Mouse (Mus musculus) midbrain, embryonic 11.5 days (tissue): ENCODE data around the gene Bcas3. TPM values are rescaled to one million over a fixed set of nuclear protein-coding genes. Genes with fewer than 3 reads are reported as not detected.

Experiments
- ATAC-seq: fragments of 200-750 bp; cut with Nextera tagmentation; 2 replicates; pipeline ENCODE4 v1.8.0; 2017; ENCODE audit warnings: moderate TSS enrichment, moderate library complexity; ENCODE audit not compliant: low FRiP score
- DNase-seq: peaks from one replicate; pipeline ENCODE4 v3.0.0; 2015; ENCODE audit warnings: low spot score; ENCODE audit errors: missing footprints
- H3K27ac ChIP-seq: fragments of 300-500 bp; sonication (generic); 2 replicates; pipeline ENCODE4 v1.5.1; 2014; ENCODE audit warnings: low read depth, low read length
- H3K27me3 ChIP-seq: fragments of 300-500 bp; sonication (generic); 2 replicates; pipeline ENCODE4 v1.6.1; 2014; ENCODE audit warnings: mild to moderate bottlenecking, low read length, moderate library complexity, mixed read lengths; ENCODE audit not compliant: control insufficient read depth, insufficient read depth
- H3K36me3 ChIP-seq: fragments of 300-500 bp; sonication (generic); 2 replicates; pipeline ENCODE4 v1.6.1; 2014; ENCODE audit warnings: mild to moderate bottlenecking, low read length, moderate library complexity, mixed read lengths; ENCODE audit not compliant: control insufficient read depth, insufficient read depth
- H3K4me1 ChIP-seq: fragments of 300-500 bp; sonication (generic); 2 replicates; pipeline ENCODE4 v1.6.1; 2014; ENCODE audit warnings: low read length; ENCODE audit not compliant: control insufficient read depth, insufficient read depth
- H3K4me2 ChIP-seq: fragments of 300-500 bp; sonication (generic); 2 replicates; pipeline ENCODE4 v1.6.1; 2014; ENCODE audit warnings: mild to moderate bottlenecking, moderate library complexity
- H3K4me3 ChIP-seq: fragments of 300-500 bp; sonication (generic); 2 replicates; pipeline ENCODE4 v1.5.1; 2014; ENCODE audit warnings: low read depth, low read length
- H3K9ac ChIP-seq: fragments of 300-500 bp; sonication (generic); 2 replicates; pipeline ENCODE4 v1.6.1; 2014; ENCODE audit warnings: low read length
- H3K9me3 ChIP-seq: fragments of 300-500 bp; sonication (generic); 2 replicates; pipeline ENCODE4 v1.6.1; 2016; ENCODE audit warnings: low read length; ENCODE audit not compliant: control insufficient read depth
- WGBS: fragments of 180-500 bp; shearing (Covaris S2); extraction: QIAGEN DNeasy Blood & Tissue Kit; methylation state at CpG from one replicate; pipeline ENCODE4 v1.1.7; 2014; 5-methylcytosine and 5-hydroxymethylcytosine counted together
- polyA plus RNA-seq: library from polyadenylated mRNA; unstranded; fragments of >200 nt; fragmentation: Nextera tagmentation; extraction: Ambion mirVana; gene quantifications from 2 replicates; pipeline ENCODE4 v1.2.1, GENCODE M21; 2014

The Bcas3 gene
- polyA plus RNA-seq, 1 experiment from 2014 or later: 30.2 TPM

- no peaks in the 10 kb centered on the region for H3K36me3 ChIP-seq
- no peaks in the 10 kb centered on the region for H3K9me3 ChIP-seq
- no peak for DNase-seq
These were observed 94.4 kb downstream of the Bcas3 start for GRCm38 (mm10) chr11:85447375-85447774.

GRCm38 (mm10) chr11:85453598-85454304, 100.8 kb downstream of the Bcas3 start:
- Histone ChIP-seq H3K9me3 (no peaks in the 10 kb centered on the region), H3K36me3 (no peaks in the 10 kb centered on the region), H3K9ac (no peak overlapping the region), H3K27me3 (no peaks in the 10 kb centered on the region), H3K4me2 (no peak overlapping the region), H3K27ac (no peak overlapping the region), H3K4me1 (no peaks in the 10 kb centered on the region), H3K4me3 (no peak overlapping the region)
- WGBS: 85% methylated on average over 8 of the region's 8 CpGs
- DNase-seq: peak; percentile 35
- ATAC-seq: no peak

More at GRCm38 (mm10) chr11:85447375-85447774, 94.4 kb downstream of the Bcas3 start:
- Histone ChIP-seq H3K4me2 (no peak overlapping the region), H3K27ac (no peak overlapping the region), H3K27me3 (no peaks in the 10 kb centered on the region), H3K9ac (no peak overlapping the region), H3K4me3 (no peak overlapping the region), H3K4me1 (no peaks in the 10 kb centered on the region)
- ATAC-seq: no peak
- WGBS: 95% methylated on average over 5 of the region's 5 CpGs

GRCm38 (mm10) chr11:85454305-85454682, 101.3 kb downstream of the Bcas3 start:
- no peak overlapping the region for H3K4me3 ChIP-seq
- no peaks in the 10 kb centered on the region for H3K9me3 ChIP-seq
- WGBS: 94% methylated on average over 5 of the region's 5 CpGs
- H3K9ac ChIP-seq: no peak overlapping the region
- no peaks in the 10 kb centered on the region for H3K4me1 ChIP-seq
- no peaks in the 10 kb centered on the region for H3K36me3 ChIP-seq
- no peak overlapping the region for H3K4me2 ChIP-seq
- ATAC-seq: no peak
- DNase-seq: peak; percentile 60
- H3K27ac ChIP-seq: no peak overlapping the region
- no peaks in the 10 kb centered on the region for H3K27me3 ChIP-seq

GRCm38 (mm10) chr11:85461536-85461935, 108.6 kb downstream of the Bcas3 start:
- no peak overlapping the region for H3K4me3 ChIP-seq
- H3K9me3 ChIP-seq: no peaks in the 10 kb centered on the region
- no peak overlapping the region for H3K4me2 ChIP-seq
- no peak overlapping the region for H3K27ac ChIP-seq
- DNase-seq (peak; percentile 21), ATAC-seq (no peak)
- no peak overlapping the region for H3K9ac ChIP-seq
- no peaks in the 10 kb centered on the region for H3K36me3 ChIP-seq
- H3K4me1 ChIP-seq: no peaks in the 10 kb centered on the region
- H3K27me3 ChIP-seq: peaks cover 15% of the 10 kb centered on the region
- WGBS: 82% methylated on average over 7 of the region's 7 CpGs

GRCm38 (mm10) chr11:85469526-85469925, 116.6 kb downstream of the Bcas3 start:
- Histone ChIP-seq H3K4me1 (peaks cover 8% of the 10 kb centered on the region), H3K4me2 (no peak overlapping the region), H3K36me3 (no peaks in the 10 kb centered on the region), H3K4me3 (no peak overlapping the region), H3K9ac (no peak overlapping the region), H3K27me3 (peaks cover 22% of the 10 kb centered on the region), H3K9me3 (no peaks in the 10 kb centered on the region), H3K27ac (no peak overlapping the region)
- WGBS: 82% methylated on average over 1 of the region's 1 CpGs
- DNase-seq (peak; percentile 94), ATAC-seq (no peak)

GRCm38 (mm10) chr11:85470508-85470907, 117.5 kb downstream of the Bcas3 start:
- ATAC-seq: no peak
- DNase-seq: peak; percentile 83
- peaks cover 8% of the 10 kb centered on the region for H3K4me1 ChIP-seq
- no peak overlapping the region for H3K9ac ChIP-seq
- H3K36me3 ChIP-seq: no peaks in the 10 kb centered on the region
- H3K4me2 ChIP-seq: no peak overlapping the region
- 31% methylated on average over 4 of the region's 4 CpGs for WGBS
- H3K9me3 ChIP-seq: no peaks in the 10 kb centered on the region
- no peak overlapping the region for H3K4me3 ChIP-seq
- no peak overlapping the region for H3K27ac ChIP-seq
- H3K27me3 ChIP-seq: peaks cover 13% of the 10 kb centered on the region

GRCm38 (mm10) chr11:85474326-85474725, 121.4 kb downstream of the Bcas3 start:
- no peaks in the 10 kb centered on the region for H3K36me3 ChIP-seq
- 29% methylated on average over 12 of the region's 12 CpGs for WGBS
- no peak overlapping the region for H3K4me3 ChIP-seq
- DNase-seq (peak; percentile 85), ATAC-seq (no peak)
- no peak overlapping the region for H3K4me2 ChIP-seq
- H3K27ac ChIP-seq: no peak overlapping the region
- no peak overlapping the region for H3K9ac ChIP-seq
- peaks cover 8% of the 10 kb centered on the region for H3K4me1 ChIP-seq
- H3K9me3 ChIP-seq: no peaks in the 10 kb centered on the region
- no peaks in the 10 kb centered on the region for H3K27me3 ChIP-seq

- H3K9me3 ChIP-seq: no peaks in the 10 kb centered on the region
- H3K36me3 ChIP-seq: no peaks in the 10 kb centered on the region
- ATAC-seq: no peak
- DNase-seq: peak; percentile 75
- no peaks in the 10 kb centered on the region for H3K27me3 ChIP-seq
- H3K4me1 ChIP-seq: no peaks in the 10 kb centered on the region
- 71% methylated on average over 6 of the region's 6 CpGs for WGBS
- no peak overlapping the region for H3K4me3 ChIP-seq
- H3K4me2 ChIP-seq: no peak overlapping the region
- no peak overlapping the region for H3K9ac ChIP-seq
- no peak overlapping the region for H3K27ac ChIP-seq
These were observed 129.9 kb downstream of the Bcas3 start for GRCm38 (mm10) chr11:85482737-85483467.

- H3K4me1 ChIP-seq: no peaks in the 10 kb centered on the region
- H3K4me3 ChIP-seq: no peak overlapping the region
- 81% methylated on average over 6 of the region's 6 CpGs for WGBS
- no peaks in the 10 kb centered on the region for H3K36me3 ChIP-seq
- no peaks in the 10 kb centered on the region for H3K9me3 ChIP-seq
- DNase-seq (no peak), ATAC-seq (no peak)
- no peak overlapping the region for H3K27ac ChIP-seq
- no peaks in the 10 kb centered on the region for H3K27me3 ChIP-seq
- H3K9ac ChIP-seq: no peak overlapping the region
- no peak overlapping the region for H3K4me2 ChIP-seq
These were observed 132.4 kb downstream of the Bcas3 start for GRCm38 (mm10) chr11:85485197-85485940.
